Mouse (Mus musculus): ENCODE results near the gene Hoxb9. TPM values are rescaled to one million over a fixed set of nuclear protein-coding genes. Genes with fewer than 3 reads are reported as not detected.

Gene Hoxb9
- polyA plus RNA-seq (2012; rRNA removed), result not detected in 2 replicates

DNA sequence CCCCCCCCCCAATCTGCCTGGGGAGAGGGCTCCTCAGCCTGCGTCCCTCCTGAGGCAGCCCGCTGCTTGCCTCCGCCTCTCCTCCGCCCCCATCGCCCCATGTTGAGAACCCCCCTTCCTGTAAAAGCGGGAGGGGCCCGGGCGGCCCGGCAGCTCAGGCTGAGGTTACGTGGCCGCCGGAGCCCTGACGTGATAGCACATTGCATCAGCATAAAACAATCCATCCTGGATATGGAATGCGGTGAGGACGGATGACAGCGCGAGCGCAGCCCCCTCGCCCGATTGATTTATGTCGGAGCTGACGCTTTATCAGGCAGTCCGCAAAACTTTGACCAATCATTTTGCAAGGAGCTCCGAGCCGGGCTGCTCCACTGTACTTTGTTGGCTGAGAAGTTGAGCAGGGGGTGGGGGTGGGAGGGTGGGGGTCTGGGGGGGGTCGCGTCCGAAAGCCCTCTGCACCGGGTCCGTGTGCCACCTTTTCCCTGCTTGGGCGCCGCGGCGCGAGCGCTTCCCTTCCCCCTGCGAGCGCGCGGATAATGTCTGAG, at the start of gene Hoxb9:
TSS of gene Hoxb9 (plus strand) at position 462 of the 545 bp plus-strand sequence.

DNA sequence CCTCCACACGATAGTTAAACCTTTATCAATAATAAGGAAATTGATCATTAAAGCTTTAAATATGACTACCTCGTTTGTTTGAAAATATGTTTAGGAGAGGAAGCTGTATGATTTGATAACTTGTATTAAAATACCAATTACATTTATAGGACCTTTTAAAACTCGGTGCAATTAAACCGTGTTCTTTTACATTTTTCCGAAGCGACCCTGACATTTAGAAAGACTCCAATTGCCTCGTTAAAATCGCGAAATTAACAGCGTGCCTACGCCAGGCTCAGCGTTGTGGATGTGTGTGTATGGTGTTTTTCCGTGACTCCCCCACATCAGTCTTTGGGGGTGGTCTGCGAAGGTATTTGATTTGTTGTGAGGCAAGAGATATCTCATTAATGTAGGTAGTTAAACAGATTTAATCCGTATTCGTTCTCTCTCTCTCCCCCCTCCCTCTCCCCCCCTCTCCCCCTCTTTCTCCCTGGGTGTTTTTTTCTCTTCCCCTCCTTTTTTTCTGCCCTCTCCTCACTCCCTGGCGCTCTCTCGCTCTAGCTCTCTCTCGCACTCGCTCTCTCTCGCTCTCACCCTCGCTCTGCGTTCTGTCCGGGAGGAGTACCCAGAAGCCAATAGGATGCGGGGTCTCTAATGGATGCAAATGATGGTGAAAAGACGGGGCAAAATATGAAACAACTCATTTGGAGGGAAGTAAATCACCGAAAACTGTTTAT, 10.8 kb downstream of the Hoxb9 start, which contains the start of gene Hoxb8:
TSS of gene Hoxb8 (plus strand) at position 51 of the 716 bp plus-strand sequence.

DNA sequence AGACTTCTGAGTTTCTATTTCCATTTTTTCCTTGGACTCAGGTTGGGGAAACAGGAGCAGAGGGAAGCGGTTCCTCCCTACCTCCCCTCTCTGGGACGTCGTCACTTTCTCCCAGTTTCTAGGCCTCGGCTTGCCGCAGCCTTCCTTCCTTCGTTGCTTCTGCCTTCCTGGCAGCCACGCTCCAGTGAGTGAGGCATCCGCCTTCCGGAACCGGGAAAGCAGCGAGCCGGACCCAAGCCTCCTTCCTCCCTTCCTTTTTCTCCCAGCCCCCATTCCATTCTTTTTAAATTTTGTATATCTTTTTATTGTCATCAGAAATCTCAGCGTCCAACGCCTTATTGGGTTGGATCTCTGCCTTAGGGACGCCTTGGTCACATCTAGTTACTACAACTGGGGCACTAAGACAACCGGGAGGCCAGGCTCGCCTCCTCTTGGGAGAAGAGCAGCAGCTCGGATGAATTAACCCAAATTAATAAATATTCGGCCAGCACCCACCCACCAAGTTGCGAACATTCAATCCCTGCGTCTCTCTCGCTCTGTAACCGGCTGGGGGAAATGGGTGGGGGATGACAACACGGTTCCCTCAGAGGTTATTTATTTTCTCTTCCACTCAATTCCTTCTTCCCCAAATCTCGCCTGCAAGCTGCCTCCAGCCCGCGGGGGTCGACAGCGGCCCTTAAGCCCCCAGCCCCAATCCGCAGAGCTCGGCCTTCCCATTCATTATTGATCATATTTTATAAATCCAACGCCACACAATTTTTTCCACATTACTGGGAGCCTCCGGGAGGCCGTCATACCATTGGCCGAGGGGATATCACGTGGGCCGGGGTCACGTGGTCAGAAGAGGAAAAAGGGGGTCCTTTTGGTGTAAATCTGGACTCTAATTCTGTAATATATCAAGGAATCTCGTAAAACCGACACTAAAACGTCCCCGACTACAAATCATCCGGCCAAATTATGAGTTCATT, 14.8 kb downstream of the Hoxb9 start, which contains the start of gene Hoxb7:
TSS of gene Hoxb7 (plus strand) at position 853 of the 968 bp plus-strand sequence.

DNA sequence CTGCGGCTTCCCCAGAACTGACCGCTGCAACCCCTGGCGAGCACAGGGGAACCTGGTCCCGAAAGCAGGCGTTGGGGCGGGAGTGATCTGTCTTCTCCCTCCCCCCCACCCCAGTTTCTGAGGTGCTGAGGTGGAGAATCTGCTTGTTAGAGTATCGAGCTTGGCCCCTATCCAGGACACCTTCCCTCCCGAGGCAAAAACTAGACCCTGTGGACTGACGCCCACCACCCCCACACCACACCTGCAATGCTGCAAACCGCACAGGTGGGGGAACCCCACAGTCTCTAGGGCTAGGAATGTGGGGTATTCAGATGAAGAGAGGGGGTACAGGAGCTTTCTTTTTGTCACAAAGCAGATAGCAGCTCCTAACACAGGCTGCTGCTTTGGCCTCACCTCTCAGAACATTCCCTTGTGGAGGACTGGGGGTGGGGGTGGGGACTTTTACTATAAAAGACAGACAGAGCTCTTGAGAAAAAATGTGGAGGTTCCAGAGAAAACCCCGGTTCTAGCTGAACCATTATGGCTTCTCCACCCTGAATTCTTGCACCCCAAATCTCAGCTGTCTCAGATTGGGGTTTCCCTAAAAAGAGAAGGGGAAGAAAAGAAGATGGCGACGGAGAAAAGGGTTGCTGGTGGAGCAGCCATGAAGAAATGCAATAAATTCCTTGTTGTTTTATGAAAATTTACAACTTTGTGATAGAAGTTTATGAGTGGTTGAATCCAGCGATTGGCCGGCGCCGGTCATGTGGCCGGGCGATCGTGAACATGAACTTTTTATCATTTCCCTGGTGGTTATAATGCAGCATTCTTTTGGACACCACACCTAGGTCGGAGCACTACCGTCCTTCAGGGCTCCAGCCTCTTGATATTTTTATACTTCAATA, 20.7 kb downstream of the Hoxb9 start, which contains the start of gene Hoxb6:
TSS of gene Hoxb6 (plus strand) at position 796 of the 884 bp plus-strand sequence.

DNA sequence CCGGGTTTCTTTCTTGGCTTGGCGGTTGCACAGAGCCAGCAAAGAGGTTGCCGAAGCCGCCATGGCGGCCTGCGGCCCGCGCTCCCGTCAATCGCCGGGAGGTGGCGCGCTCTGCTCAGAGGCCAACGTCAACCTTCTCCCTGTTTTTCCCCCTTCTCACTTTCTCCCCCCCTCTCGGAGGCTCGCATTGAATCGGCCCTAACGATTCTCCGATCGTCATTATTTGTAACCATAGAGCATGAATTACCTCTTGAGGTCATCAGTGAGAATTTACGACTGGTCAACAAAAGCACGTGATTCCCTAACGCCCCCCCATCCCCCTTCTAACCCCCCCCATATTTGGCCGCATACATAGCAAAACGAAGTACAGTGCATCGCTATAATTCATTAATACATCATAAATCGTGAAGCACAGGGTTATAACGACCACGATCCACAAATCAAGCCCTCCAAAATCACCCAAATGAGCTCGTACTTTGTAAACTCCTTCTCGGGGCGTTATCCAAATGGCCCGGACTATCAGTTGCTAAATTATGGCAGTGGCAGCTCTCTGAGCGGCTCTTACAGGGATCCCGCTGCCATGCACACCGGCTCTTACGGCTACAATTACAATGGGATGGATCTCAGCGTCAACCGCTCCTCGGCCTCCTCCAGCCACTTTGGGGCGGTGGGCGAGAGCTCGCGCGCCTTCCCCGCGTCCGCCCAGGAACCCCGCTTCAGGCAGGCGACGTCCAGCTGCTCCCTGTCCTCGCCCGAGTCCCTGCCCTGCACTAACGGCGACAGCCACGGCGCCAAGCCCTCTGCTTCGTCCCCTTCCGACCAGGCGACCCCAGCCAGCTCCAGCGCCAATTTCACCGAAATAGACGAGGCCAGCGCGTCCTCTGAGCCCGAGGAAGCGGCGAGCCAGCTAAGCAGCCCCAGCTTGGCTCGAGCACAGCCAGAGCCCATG, 32.2 kb downstream of the Hoxb9 start, which contains the start of gene Hoxb5:
TSS of gene Hoxb5 (plus strand) at position 186 of the 949 bp plus-strand sequence.

DNA sequence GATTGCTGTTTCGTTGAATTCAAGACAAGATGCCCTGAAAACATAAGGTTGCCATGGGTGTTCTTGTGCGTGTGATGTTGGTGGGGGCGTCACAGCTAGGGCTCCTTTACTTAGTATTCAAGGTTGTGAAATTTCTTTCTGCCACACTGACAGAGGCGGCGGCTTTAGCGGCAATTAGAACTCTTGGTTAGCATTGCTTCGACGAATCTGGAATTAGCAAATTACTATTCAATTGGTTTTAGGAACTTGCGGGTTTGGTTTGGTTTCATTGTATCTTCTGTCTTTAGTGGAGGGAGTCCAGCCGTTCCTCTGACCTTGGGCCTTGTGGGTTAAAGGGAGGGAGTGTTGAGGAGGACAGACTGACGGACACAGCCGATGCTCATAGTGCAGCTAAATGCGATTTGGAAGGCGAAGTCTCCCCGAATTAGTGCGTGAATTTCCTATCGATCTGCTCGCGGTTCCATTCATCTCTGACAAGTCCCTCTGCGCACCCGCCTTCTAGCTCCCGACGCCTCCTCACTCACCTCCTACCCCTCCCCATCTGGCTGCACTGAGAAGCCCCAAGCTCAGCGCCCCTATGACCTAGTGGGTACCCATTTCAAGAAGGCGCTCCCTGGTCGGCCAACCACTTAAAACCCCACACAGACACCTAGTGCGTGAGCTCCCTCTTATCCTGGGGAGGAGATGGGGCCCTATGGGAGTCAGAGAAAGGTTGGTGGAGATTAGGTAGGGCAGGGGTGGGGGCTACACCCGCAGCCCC, 46.5 kb downstream of the Hoxb9 start, which contains the start of gene Hoxb4:
TSS of gene Hoxb4 (plus strand) at position 660 of the 760 bp plus-strand sequence.

DNA sequence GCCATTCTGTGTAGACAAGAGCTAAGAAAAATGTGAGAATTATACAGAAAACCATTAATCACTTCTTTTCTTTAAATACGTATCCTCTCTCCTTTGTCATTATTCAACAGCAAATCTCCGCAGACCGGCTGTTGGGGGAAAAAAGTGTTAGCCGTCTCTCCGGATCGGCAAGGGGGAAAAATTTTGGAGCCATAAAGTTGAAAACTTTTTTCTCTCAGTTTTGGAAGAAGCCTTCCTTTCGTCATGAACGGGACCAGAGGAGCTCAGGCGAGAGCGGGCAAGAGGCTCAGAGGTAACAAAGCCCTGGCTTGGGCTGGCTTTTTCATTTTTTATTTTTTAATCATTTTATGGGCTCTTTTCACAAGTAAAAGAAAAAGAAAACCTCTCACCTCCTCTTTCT, 51.9 kb downstream of the Hoxb9 start, which contains the start of gene Hoxb3:
TSS of gene Hoxb3 (plus strand) at position 173 of the 400 bp plus-strand sequence.

Other genes starting within 250 kb of the Hoxb9 start
- 0.13 TPM in 1 of 2 replicates, not detected in the other for gene Gip, start 246.9 kb upstream of the Hoxb9 start, polyA plus RNA-seq (2012; rRNA removed)
- gene Snf8, start 236.6 kb upstream of the Hoxb9 start, polyA plus RNA-seq (2012; rRNA removed), result 19.2 and 21.1 TPM in 2 replicates
- gene Ube2z, start 206.1 kb upstream of the Hoxb9 start, polyA plus RNA-seq (2012; rRNA removed), result 17.2 and 17.3 TPM in 2 replicates
- gene Atp5g1, start 195.8 kb upstream of the Hoxb9 start, polyA plus RNA-seq (2012; rRNA removed), result 340 and 367 TPM in 2 replicates
- gene Calcoco2, start 159.5 kb upstream of the Hoxb9 start, polyA plus RNA-seq (2012; rRNA removed), result not detected in 2 replicates
- gene Ttll6, start 137.7 kb upstream of the Hoxb9 start, polyA plus RNA-seq (2012; rRNA removed), result 0.02 TPM in 1 of 2 replicates, not detected in the other
- not detected in 2 replicates for gene Hoxb13, start 77.1 kb upstream of the Hoxb9 start, polyA plus RNA-seq (2012; rRNA removed)
- 0.04 and 0.05 TPM in 2 replicates for gene Hoxb8, start 10.4 kb downstream of the Hoxb9 start, polyA plus RNA-seq (2012; rRNA removed)
- gene Hoxb7, start 15.2 kb downstream of the Hoxb9 start, polyA plus RNA-seq (2012; rRNA removed), result 0.07 and 0.16 TPM in 2 replicates
- 0.01 and 0.08 TPM in 2 replicates for gene Hoxb6, start 21.0 kb downstream of the Hoxb9 start, polyA plus RNA-seq (2012; rRNA removed)
- gene Hoxb5, start 31.9 kb downstream of the Hoxb9 start, polyA plus RNA-seq (2012; rRNA removed), result 0.23 and 0.30 TPM in 2 replicates
- 0.75 and 0.82 TPM in 2 replicates for gene Hoxb4, start 46.8 kb downstream of the Hoxb9 start, polyA plus RNA-seq (2012; rRNA removed)
- 0.56 and 0.65 TPM in 2 replicates for gene Hoxb3, start 51.9 kb downstream of the Hoxb9 start, polyA plus RNA-seq (2012; rRNA removed)
- gene Hoxb2, start 79.1 kb downstream of the Hoxb9 start, polyA plus RNA-seq (2012; rRNA removed), result 1.5 and 1.6 TPM in 2 replicates
- not detected in 2 replicates for gene Hoxb1, start 94.3 kb downstream of the Hoxb9 start, polyA plus RNA-seq (2012; rRNA removed)
- gene Skap1, start 193.1 kb downstream of the Hoxb9 start, polyA plus RNA-seq (2012; rRNA removed), result 0.08 and 0.35 TPM in 2 replicates

Data from liver, embryonic 18 days (tissue).